Mouse (Mus musculus) gastrocnemius, postnatal 4 days (tissue): ENCODE data around the gene Optn. TPM values are rescaled to one million over a fixed set of nuclear protein-coding genes. Genes with fewer than 3 reads are reported as not detected.

Source experiments
- DNase-seq, 2 experiments: peaks; one replicate each; pipeline ENCODE4 v3.0.0; 2021 to 2022; ENCODE audit warnings: low spot score in 2 of 2, mixed read lengths in 2 of 2
- total RNA-seq, 2 experiments: library from RNA; stranded (reverse); gene quantifications; 2 replicates each; pipeline ENCODE4 v1.2.3; 2021

The Optn gene
- total RNA-seq, 2 experiments from 2014 or later = 11.4 to 12.3 TPM

DNA sequence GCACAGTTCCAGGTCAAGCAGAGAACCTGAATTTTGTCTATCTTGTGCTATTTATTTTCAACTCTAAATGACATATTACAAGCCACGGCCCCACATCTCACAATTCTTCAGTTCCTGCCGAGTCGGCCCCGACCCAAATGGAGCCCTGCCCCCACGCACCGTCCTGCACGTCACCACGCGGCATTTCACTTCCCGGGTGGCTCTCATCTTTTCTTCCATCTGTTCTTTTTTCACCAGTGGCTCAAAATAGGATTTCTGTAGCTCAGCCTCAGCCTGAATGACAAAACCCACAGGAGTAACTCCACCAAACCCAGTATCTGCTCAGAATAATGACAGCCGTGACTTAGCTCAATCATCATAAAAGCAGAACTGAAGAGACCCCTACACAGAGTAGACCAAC, 70.3 kb downstream of the Optn start:
- no peak for DNase-seq

DNA sequence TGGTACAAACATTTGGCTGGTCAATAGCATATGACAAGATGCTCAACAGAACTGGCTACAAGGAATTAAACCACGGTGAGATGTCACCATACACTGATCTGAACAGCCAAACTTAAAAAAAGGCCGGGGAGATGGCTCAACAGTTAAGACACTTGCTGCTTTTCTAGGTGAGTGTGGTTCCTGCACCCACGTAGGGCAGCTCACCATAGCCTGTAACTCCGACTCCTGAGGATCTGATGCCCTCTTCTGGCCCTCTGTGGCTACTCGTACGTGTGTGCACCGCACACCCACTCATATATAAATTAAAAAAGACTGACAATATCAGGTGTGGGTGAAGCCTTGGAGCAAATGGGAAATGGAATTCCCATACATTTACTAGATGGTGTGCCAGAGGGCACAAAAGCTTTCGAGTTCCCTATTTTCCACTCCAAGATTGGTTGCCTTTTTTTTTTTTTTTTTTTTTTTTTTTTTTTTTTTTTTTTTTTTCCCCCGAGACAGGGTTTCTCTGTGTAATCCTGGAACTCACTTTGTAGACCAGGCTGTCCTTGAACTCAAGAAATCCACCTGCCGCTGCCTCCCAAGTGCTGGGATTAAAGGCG, 74.9 kb downstream of the Optn start:
- no peak for DNase-seq

DNA sequence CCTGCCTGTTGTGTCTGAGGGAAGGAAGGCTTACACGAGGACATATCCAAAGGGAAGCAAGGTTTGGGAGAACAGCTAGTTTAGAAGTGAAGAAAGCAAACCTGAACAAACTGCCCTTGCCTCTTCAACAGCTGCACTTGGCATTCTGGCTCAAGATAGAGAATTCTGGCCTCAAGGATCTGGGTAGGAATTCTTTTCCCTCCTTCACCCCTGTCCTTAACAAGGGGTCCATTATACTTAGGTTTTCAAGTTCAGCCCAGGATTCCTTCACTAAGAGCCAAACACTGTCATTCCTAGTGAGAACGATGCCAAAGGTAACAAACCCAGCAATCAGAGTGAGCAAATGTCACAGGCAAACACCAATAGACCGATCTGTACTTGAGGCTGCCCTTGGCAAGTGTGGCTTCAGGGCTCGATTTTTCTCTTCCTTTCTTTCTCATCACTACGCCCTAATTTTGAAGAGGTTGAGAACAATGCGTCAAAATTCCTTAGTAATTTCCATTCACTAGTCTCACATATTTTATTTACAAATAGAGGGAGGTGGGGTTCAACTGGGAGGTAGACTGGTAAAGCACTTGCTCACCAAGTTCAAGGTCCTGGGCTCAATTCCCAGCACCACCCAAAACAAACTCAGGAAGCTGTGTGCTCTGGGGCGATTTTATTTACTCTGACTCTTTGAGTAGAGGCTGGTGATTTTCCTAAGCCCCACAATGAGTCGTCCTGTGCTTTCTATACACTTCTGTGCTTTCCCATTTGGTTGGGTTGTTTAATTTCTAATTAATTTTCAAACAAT, 76.3 kb downstream of the Optn start:
- no peak for DNase-seq

DNA sequence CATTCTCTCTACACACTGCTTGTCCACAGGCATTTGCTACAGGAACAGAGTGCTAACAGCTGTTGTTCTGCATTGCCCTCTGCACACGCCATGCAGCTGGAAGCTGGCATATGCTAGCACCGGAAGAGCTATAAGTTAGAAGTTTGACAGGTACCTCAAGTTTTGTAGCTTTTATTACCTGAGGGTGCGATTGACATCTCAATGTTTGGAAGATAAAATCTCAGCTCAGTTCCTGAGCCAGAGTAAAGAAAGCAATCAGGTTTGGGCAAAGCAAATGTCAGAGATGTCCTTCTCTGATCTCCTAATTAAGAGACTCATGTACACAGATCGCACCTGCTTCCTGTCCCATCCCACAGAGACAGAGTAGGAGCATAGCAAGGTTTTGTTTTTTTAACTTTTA, 77.1 kb downstream of the Optn start:
- no peak for DNase-seq

DNA sequence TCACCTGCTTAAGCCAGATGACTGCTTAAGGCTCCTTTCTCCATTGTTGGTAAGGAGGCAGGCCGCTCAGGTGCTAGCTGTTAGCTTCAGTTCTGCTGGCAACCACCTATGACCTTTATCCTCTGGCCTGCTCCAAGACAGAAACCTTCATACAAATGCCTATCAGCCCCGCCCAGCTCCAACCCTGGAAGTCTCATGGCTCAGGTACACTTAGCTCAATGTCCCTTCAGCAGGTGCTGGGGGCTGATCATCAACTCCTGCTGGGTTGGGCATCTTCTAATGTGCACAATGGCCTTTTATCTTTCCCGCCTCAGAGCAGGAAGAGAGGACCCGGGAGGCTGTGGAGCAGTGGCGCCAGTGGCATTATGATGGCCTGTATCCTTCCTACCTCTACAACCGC, 78.9 kb downstream of the Optn start:
- no peak for DNase-seq

DNA sequence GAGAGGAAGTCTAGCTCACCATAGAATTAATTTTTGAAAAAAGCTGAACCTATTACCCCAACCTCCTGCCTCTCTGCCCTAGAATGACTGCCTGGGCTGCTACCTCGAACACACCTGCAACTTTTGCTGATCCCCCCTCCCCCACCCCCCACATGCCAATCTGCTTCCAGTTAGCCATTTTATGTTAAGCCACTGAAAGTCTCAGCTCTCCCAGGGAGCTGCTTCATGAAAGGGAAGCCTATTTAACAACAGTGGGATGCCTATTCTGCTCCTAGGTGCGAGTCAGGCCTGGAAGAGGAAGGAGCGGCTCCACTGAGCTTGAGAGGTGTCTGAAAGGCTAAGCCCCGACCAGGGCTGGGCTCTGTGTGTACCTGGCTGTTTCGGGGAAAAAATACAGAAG, 79.9 kb downstream of the Optn start:
- DNase-seq = no peak

DNA sequence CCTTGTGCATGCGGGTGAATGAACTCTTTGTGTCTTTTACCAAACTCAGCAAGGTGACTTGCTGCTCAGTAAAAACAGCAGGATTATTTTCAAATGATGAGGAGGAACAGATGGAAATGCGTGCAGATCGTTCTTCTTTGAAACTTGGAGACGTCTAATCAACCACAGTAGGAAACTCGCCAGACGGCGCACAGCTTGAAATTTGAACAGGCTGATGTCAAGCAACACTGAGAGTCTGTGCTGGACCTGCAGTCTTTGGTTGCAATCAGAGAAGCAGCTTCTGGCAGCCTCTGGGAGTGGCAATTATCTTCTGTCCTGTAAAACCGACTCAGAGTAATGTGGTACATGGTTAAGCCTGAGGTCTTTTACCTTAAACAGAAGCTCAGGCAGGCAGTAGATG, 85.8 kb downstream of the Optn start:
- DNase-seq = no peak

DNA sequence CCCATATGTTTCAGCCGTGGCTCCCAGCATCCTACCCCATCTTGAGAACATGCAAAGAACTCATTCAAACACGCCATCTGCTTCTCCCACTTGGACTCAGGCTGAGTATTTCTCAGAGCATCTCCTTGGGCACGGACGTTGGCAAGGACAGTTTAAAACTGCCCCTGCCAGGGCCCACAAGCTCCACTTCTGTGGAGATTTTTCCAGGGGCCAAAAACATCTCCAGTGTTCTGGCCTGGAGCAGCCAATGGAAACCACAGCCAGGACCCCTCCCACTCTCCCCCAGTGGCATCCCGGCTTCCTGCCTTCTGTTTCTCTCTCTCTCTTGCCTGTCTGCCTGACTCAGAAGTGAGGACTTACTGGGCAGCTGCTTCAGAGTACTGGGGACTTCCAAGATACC, 88.0 kb downstream of the Optn start, which contains the start of gene Ucma:
Gene Ucma, plus strand, starts transcription at position 316 of the 400 bp plus-strand sequence.
- DNase-seq = no peak

Other genes with a start within 250 kb of the Optn start
- 10 to 100 TPM; 38.9 to 39.9 TPM for gene Sephs1, start 182.5 kb downstream of the Optn start, total RNA-seq
- 10 to 100 TPM; 31.9 to 36.5 TPM for gene Phyh, start 145.0 kb downstream of the Optn start, total RNA-seq
- under 1 TPM in 1 of 2 experiments, not detected in 1; 0.52 TPM for gene Ucma, start 87.9 kb downstream of the Optn start, total RNA-seq
- gene Mcm10, start 51.3 kb downstream of the Optn start, total RNA-seq = 1 to 10 TPM; 6.6 to 9.2 TPM
- 10 to 100 TPM; 10.8 to 11.0 TPM for gene Ccdc3, start 73.7 kb upstream of the Optn start, total RNA-seq